Mouse (Mus musculus) retina, postnatal 1 day (tissue): ENCODE results near the gene Nek11.
A peak's percentile ranks its signal among the peaks of the same experiment; 100 is the strongest.
"Not testable (repeated sequence)": the region's sequence is repeated elsewhere in the genome, so short reads cannot be mapped to it uniquely, and the experiment has no call there.

ENCODE experiments used
- DNase-seq: peaks from one replicate; pipeline ENCODE4 v3.0.0-alpha.2; 2012

Nek11 gene

GRCm38 (mm10) chr9:105132002-105132367 lies 263.3 kb downstream of the Nek11 start:
- no peak for DNase-seq

GRCm38 (mm10) chr9:105131253-105132001 lies 263.9 kb downstream of the Nek11 start, which contains the start of gene Nudt16:
TSS of gene Nudt16 (minus strand) at chr9:105131824.
- peak; percentile 95 for DNase-seq

DNA sequence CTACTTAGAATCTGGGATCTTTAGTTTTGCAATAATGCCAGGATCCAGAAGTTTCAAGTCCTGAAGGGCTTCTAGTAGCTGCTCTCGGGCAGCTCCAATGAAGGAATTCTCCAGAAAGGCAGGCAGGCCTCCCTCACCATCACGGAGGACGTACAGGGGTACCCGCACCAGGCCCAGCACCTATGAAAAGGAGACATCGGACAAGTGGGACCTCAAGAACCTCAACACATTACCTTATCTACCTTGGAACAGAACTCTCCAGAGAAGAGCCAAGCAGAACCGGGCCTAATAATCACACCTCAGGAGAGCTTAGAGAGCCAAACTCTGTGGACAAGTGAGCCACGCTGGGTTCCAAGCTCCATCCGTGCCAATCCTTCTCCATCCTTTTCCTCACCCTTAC lies 265.0 kb downstream of the Nek11 start:
- no peak for DNase-seq

GRCm38 (mm10) chr9:105125206-105125605 lies 270.1 kb downstream of the Nek11 start:
- DNase-seq: not testable (repeated sequence)
